Mouse (Mus musculus): ENCODE data around the gene Selenon.

Selenon gene

GRCm38 (mm10) chr4:134546814-134547705 is 4.9 kb downstream of the Selenon start:
- DNase-seq (ENCODE audit: low spot score in 2 of 2), result no peak

- DNase-seq (ENCODE audit: low spot score in 2 of 2), result peak; percentile 91 to 98
Observed at GRCm38 (mm10) chr4:134543261-134543660, 8.7 kb downstream of the Selenon start.

GRCm38 (mm10) chr4:134542726-134543125 is 9.2 kb downstream of the Selenon start:
- no peak for DNase-seq (ENCODE audit: low spot score in 2 of 2)

GRCm38 (mm10) chr4:134538997-134539580 is 12.9 kb downstream of the Selenon start:
- DNase-seq (ENCODE audit: low spot score in 2 of 2), result no peak

GRCm38 (mm10) chr4:134535787-134536151 is 16.2 kb downstream of the Selenon start:
- no peak for DNase-seq (ENCODE audit: low spot score in 2 of 2)

- DNase-seq (ENCODE audit: low spot score in 2 of 2), result peak; percentile 96 to 97
Observed at GRCm38 (mm10) chr4:134534932-134535786, 16.8 kb downstream of the Selenon start, which contains the start of gene Mtfr1l. TSS of gene Mtfr1l (minus strand) at chr4:134535387.

- peak; percentile 81 to 91 for DNase-seq (ENCODE audit: low spot score in 2 of 2)
Observed at GRCm38 (mm10) chr4:134534124-134534886, 17.7 kb downstream of the Selenon start.

- DNase-seq (ENCODE audit: low spot score in 2 of 2), result no peak
Observed at GRCm38 (mm10) chr4:134533421-134533820, 18.5 kb downstream of the Selenon start.

- DNase-seq (ENCODE audit: low spot score in 2 of 2), result no peak
Observed at GRCm38 (mm10) chr4:134532928-134533327, 19.0 kb downstream of the Selenon start.

GRCm38 (mm10) chr4:134526220-134526619 is 25.7 kb downstream of the Selenon start:
- no peak for DNase-seq (ENCODE audit: low spot score in 2 of 2)

GRCm38 (mm10) chr4:134525806-134526205 is 26.2 kb downstream of the Selenon start:
- DNase-seq (ENCODE audit: low spot score in 2 of 2), result no peak

- no peak for DNase-seq (ENCODE audit: low spot score in 2 of 2)
Observed at GRCm38 (mm10) chr4:134523447-134523846, 28.5 kb downstream of the Selenon start.

- no peak for DNase-seq (ENCODE audit: low spot score in 2 of 2)
Observed at GRCm38 (mm10) chr4:134519281-134519680, 32.7 kb downstream of the Selenon start.

- DNase-seq (ENCODE audit: low spot score in 2 of 2), result no peak
Observed at GRCm38 (mm10) chr4:134518541-134518940, 33.4 kb downstream of the Selenon start.

- DNase-seq (ENCODE audit: low spot score in 2 of 2), result no peak
Observed at GRCm38 (mm10) chr4:134517719-134518118, 34.2 kb downstream of the Selenon start.

- no peak for DNase-seq (ENCODE audit: low spot score in 2 of 2)
Observed at GRCm38 (mm10) chr4:134516981-134517380, 35.0 kb downstream of the Selenon start.

GRCm38 (mm10) chr4:134515614-134516013 is 36.4 kb downstream of the Selenon start:
- DNase-seq (ENCODE audit: low spot score in 2 of 2), result no peak

GRCm38 (mm10) chr4:134514309-134514930 is 37.5 kb downstream of the Selenon start:
- no peak for DNase-seq (ENCODE audit: low spot score in 2 of 2)

GRCm38 (mm10) chr4:134512798-134513197 is 39.2 kb downstream of the Selenon start:
- DNase-seq (ENCODE audit: low spot score in 2 of 2), result peak; percentile 83 to 85

GRCm38 (mm10) chr4:134511730-134512129 is 40.2 kb downstream of the Selenon start:
- DNase-seq (ENCODE audit: low spot score in 2 of 2), result no peak

Measured in spleen, postnatal 4 days (tissue).